Mouse (Mus musculus): ENCODE measurements around the gene Grm5.

- TF ChIP-seq USF1 (IDR thresholded peaks at IDR 0.05; ENCODE audit: low read depth) (no peak), CTCF (IDR thresholded peaks at IDR 0.05; ENCODE audit: control insufficient read depth, insufficient read depth, insufficient read length) (no peak), MYOD1 (IDR thresholded peaks at IDR 0.05; ENCODE audit: control insufficient read depth, insufficient read length, low read depth) (no peak), MYOG (IDR thresholded peaks at IDR 0.05; ENCODE audit: control insufficient read depth, extremely low read depth, insufficient read length) (no peak), FOSL1 (IDR thresholded peaks at IDR 0.05; ENCODE audit: insufficient read depth, low read length, poor library complexity, severe bottlenecking) (no peak), CEBPB (IDR thresholded peaks at IDR 0.05; ENCODE audit: low read depth) (no peak)
These were observed 366.2 kb downstream of the Grm5 start for GRCm38 (mm10) chr7:87950205-87950604.

Measured in C2C12 (cell line).